Mouse (Mus musculus) kidney, postnatal 0 days (tissue): Measurements from ENCODE around the gene Cidec. TPM values are rescaled to one million over a fixed set of nuclear protein-coding genes. Genes with fewer than 3 reads are reported as not detected.

ENCODE experiments used
- ATAC-seq: fragments of 200-750 bp; cut with Nextera tagmentation; replicated peaks from 2 replicates; pipeline ENCODE4 v1.8.0; 2017; ENCODE audit warnings: low read depth, moderate number of reproducible peaks, moderate TSS enrichment, moderate library complexity; ENCODE audit not compliant: low FRiP score
- DNase-seq: peaks from one replicate; pipeline ENCODE4 v3.0.0-alpha.2; 2016; ENCODE audit warnings: low spot score
- H3K27ac ChIP-seq: fragments of 300-500 bp; sonication (generic); 2 replicates; pipeline ENCODE4 v1.5.1; 2014; ENCODE audit warnings: mild to moderate bottlenecking
- H3K27me3 ChIP-seq: fragments of 300-500 bp; sonication (generic); 2 replicates; pipeline ENCODE4 v1.6.1; 2014; ENCODE audit warnings: low read length, mixed read lengths; ENCODE audit not compliant: insufficient read depth
- H3K36me3 ChIP-seq: fragments of 300-500 bp; sonication (generic); 2 replicates; pipeline ENCODE4 v1.6.1; 2014; ENCODE audit warnings: low read length, mixed read lengths; ENCODE audit not compliant: insufficient read depth
- H3K4me1 ChIP-seq: fragments of 300-500 bp; sonication (generic); replicated peaks from 2 replicates; pipeline ENCODE4 v1.6.1; 2014; ENCODE audit warnings: antibody characterized with exemption, low read length, mixed read lengths; ENCODE audit not compliant: insufficient read depth
- H3K4me2 ChIP-seq: fragments of 300-500 bp; sonication (generic); 2 replicates; pipeline ENCODE4 v1.6.1; 2014; ENCODE audit warnings: mild to moderate bottlenecking, low read length, moderate library complexity, mixed read lengths
- H3K4me3 ChIP-seq: fragments of 300-500 bp; sonication (generic); replicated peaks from 2 replicates; pipeline ENCODE4 v1.5.1; 2014; ENCODE audit warnings: low read depth, low read length
- H3K9ac ChIP-seq: fragments of 300-500 bp; sonication (generic); 2 replicates; pipeline ENCODE4 v1.6.1; 2014; ENCODE audit warnings: low read depth, low read length
- H3K9me3 ChIP-seq: fragments of 300-500 bp; sonication (generic); replicated peaks from 2 replicates; pipeline ENCODE4 v1.6.1; 2016; ENCODE audit warnings: low read length, inconsistent platforms, mixed read lengths
- CTCF ChIP-seq: IDR thresholded peaks from 2 replicates; pipeline ENCODE4 v1.5.1; 2016; ENCODE audit warnings: antibody characterized with exemption, low read depth, mild to moderate bottlenecking, moderate library complexity
- WGBS: fragments of 180-500 bp; shearing (Covaris S2); extraction: QIAGEN DNeasy Blood & Tissue Kit; methylation state at CpG from one replicate; pipeline ENCODE4 v1.1.7; 2014; 5-methylcytosine and 5-hydroxymethylcytosine counted together
- polyA plus RNA-seq: library from polyadenylated mRNA; unstranded; fragments of >200 nt; fragmentation: Nextera tagmentation; extraction: Ambion mirVana; gene quantifications from 2 replicates; pipeline ENCODE4 v1.2.1, GENCODE M21; 2015

Gene Cidec
- polyA plus RNA-seq, 1 experiment from 2014 or later, result 0.17 TPM

DNA sequence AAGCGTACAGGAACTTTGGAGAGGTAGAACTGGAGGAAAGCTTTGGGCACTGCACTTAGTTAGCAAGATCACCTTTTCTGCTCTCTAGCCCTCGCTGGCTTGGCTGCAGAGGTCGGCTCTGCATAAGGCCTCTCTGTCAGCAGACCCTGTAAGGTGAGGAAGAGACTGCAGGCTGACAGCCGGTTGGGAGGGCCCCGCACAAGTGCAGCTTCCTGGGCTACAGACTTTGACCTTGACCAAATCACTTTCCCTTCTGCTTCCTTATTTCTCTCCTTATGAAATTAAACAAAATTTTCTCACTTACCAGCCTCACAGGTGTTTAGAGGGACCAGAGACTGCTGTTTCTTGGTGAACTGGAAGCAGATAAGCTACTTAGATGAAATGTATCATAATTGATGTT lies 19.4 kb upstream of the Cidec start:
- DNase-seq (no peak), ATAC-seq (no peak)
- no peaks in the 10 kb centered on the region for H3K9me3 ChIP-seq
- H3K36me3 ChIP-seq, result no peaks in the 10 kb centered on the region
- H3K27me3 ChIP-seq, result no peaks in the 10 kb centered on the region
- no peak overlapping the region for H3K9ac ChIP-seq
- no peak for TF ChIP-seq CTCF
- WGBS, result 68% methylated on average over 5 of the region's 5 CpGs
- no peak overlapping the region for H3K4me2 ChIP-seq
- H3K4me3 ChIP-seq, result no peak overlapping the region
- 0 out of 2 replicates have a peak, but pooled peaks cover 2% of the 10 kb centered on the region for H3K4me1 ChIP-seq
- no peak overlapping the region for H3K27ac ChIP-seq

DNA sequence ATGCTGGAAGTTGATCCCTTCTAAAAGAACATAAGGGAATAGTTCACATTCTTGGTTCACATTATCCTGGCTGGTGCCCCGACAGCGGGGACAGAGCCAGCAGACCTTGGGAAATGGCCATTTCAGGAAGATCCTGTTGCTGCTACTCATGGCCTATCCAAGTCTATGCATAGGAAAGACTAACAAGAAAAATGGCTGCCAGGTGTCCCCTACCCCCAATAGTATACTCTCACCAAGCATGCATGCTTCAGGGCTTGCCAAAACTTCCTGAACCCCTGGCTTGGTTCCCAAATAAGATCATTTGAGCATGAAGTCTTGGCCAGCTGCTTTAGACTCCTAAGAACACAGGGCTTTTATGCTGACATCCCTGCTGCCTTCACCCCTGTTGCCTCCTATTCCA lies 16.3 kb upstream of the Cidec start:
- WGBS, result 63% methylated on average over 2 of the region's 2 CpGs
- H3K27ac ChIP-seq, result no peak overlapping the region

DNA sequence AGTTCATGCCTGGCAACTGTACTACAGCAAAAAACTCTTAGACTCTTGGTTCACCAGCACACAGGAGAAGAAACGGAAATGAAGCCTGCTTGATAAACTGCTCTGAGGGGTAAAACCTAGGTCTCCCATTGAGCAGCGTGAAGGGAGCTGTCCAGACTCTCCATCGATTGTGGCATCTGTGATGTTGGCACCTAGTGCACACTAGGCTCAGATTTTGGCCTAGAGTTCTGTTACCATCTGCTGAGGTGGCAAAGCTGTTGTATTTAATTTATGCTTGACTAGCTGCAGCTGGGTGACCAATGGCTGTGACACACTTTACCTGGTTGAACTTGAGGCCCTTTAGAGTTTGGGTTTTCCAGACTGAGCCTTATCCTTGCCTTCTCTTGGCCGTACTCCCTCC lies 12.1 kb upstream of the Cidec start:
- Histone ChIP-seq H3K36me3 (peaks cover 19% of the 10 kb centered on the region), H3K9ac (no peak overlapping the region), H3K4me1 (no peaks in the 10 kb centered on the region), H3K4me3 (no peak overlapping the region), H3K27me3 (no peaks in the 10 kb centered on the region), H3K9me3 (no peaks in the 10 kb centered on the region), H3K27ac (no peak overlapping the region), H3K4me2 (no peak overlapping the region)
- DNase-seq, result no peak
- TF ChIP-seq CTCF, result no peak
- ATAC-seq, result no peak
- 94% methylated on average over 4 of the region's 4 CpGs for WGBS

More for the DNA sequence above, 16.3 kb upstream of the Cidec start:
- DNase-seq (no peak), ATAC-seq (no peak)
- Histone ChIP-seq H3K4me3 (no peak overlapping the region), H3K9me3 (no peaks in the 10 kb centered on the region), H3K9ac (no peak overlapping the region), H3K4me2 (no peak overlapping the region), H3K27me3 (no peaks in the 10 kb centered on the region), H3K36me3 (peaks cover 16% of the 10 kb centered on the region), H3K4me1 (no peaks in the 10 kb centered on the region)
- no peak for TF ChIP-seq CTCF

DNA sequence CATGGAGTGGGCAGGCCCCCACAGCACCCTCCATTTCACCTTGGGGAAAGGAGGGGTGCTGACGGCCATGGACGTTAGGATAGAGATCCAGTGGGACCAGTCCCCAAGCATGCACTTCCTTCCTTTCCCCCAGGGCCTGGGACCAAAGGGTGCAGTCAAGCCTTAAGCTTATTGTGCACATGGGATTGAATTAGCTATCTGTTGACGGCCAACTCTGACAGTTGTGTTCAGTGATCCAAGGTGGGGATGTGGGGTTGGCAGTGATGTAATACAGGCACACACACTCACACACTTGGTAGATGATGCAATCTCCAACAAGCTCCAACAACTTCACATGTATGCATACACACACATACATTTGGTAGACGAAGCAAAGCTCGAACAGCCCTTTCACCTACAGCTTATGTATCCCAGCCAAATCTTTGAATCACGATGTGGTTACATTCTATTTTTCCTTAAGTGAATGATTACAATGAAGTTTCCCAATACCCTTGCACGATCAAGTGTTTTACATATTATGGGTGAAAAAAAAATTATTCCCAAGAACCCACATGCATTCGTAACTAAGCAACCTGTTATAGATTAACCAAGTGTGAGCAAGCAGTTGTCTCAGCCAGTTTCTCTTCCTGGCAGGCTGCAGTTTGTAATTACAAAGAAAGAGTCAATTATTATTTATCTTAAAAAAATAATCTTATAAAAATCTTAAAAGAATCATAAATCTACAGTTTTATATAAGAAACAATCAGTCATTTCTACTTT lies 8.8 kb upstream of the Cidec start:
- Histone ChIP-seq H3K4me1 (no peaks in the 10 kb centered on the region), H3K9ac (no peak overlapping the region), H3K9me3 (no peaks in the 10 kb centered on the region), H3K4me3 (no peak overlapping the region), H3K4me2 (no peak overlapping the region), H3K36me3 (peaks cover 19% of the 10 kb centered on the region), H3K27ac (peak overlapping the region; percentile 73), H3K27me3 (no peaks in the 10 kb centered on the region)
- 62% methylated on average over 6 of the region's 8 CpGs for WGBS
- peak; percentile 35; the same call in 1 of the 2 replicates for ATAC-seq
- TF ChIP-seq CTCF, result no peak
- DNase-seq, result no peak

DNA sequence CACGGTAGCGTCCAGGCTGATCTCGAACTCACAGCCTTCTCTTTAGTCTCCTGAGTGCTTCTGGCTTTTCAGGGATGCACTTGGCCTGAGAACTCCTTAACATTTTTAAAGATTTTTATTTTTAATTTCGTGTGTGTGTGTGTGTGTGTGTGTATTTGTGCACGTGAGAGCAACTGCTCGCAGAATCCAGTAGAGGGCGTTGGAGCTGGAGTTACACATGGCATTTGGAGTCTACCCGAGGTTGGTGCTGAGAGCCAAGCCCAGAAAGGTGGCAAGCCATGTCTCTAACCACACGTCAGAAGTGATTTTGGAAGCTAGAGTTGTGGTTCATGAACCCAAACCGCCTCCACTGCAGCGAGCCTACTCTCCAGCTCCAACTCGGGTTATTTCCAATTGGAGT lies 7.5 kb upstream of the Cidec start:
- Histone ChIP-seq H3K27me3 (no peaks in the 10 kb centered on the region), H3K36me3 (peaks cover 15% of the 10 kb centered on the region), H3K4me3 (peak overlapping the region; percentile 94), H3K9ac (peak overlapping the region; percentile 96), H3K9me3 (no peaks in the 10 kb centered on the region), H3K4me1 (no peaks in the 10 kb centered on the region), H3K27ac (peak overlapping the region; percentile 85), H3K4me2 (peak overlapping the region; percentile 82)
- DNase-seq (no peak), ATAC-seq (no peak)
- WGBS, result 45% methylated on average over 12 of the region's 12 CpGs
- TF ChIP-seq CTCF, result peak; percentile 51

DNA sequence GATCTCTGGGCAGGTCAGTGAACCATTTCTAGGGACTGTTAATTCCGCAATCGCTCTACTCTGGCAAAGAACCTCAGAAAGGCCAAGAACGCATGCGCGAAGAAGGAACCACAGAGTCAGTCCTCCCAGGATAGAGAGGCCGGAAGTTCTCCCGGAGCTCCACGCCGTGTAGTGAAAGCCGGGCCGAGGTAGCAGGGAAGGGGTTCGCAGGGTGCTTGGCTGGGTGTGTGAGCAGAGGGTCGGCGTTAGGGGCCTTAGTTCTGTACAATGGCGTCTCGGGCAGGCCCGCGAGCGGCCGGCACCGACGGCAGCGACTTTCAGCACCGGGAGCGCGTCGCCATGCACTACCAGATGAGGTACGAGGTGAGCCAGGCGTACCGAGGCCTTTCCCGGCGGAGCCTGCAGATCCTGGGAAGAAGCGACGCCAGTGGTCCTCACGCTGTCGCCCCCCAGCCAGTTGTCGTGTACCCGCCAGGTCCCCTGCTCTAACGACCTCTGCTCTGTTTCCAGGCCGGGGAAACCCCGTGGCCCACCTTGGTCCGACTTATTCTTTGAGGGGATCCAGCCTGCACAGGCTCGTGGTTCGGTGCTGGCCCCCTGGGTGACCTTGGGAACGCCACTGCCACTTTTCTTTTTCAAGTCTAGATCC lies 7.0 kb upstream of the Cidec start, which contains the start of gene Jagn1:
Gene Jagn1, plus strand, starts transcription at position 128 of the 649 bp plus-strand sequence.
- Histone ChIP-seq H3K36me3 (peaks cover 10% of the 10 kb centered on the region), H3K9me3 (no peaks in the 10 kb centered on the region), H3K27me3 (no peaks in the 10 kb centered on the region), H3K27ac (peak within 1 kb of the TSS; percentile 85), H3K4me3 (peak within 1 kb of the TSS; percentile 94), H3K4me1 (no peaks in the 10 kb centered on the region), H3K4me2 (peak within 1 kb of the TSS; percentile 82), H3K9ac (peak within 1 kb of the TSS; percentile 96)
- TF ChIP-seq CTCF, result no peak
- peak; percentile 78 for ATAC-seq
- peak; percentile 97 for DNase-seq
- WGBS, result under 1% methylated on average over 44 of the region's 45 CpGs
